Mouse (Mus musculus) midbrain, embryonic 10.5 days (tissue): ENCODE measurements around the gene Arhgap19. TPM values are rescaled to one million over a fixed set of nuclear protein-coding genes. Genes with fewer than 3 reads are reported as not detected.
A peak's percentile ranks its signal among the peaks of the same experiment; 100 is the strongest.
"Not testable (repeated sequence)": the region's sequence is repeated elsewhere in the genome, so short reads cannot be mapped to it uniquely, and the experiment has no call there.

Experiments
- DNase-seq: peaks from one replicate; pipeline ENCODE4 v3.0.0-alpha.2; 2017; ENCODE audit warnings: low spot score
- H3K27ac ChIP-seq: fragments of 300-500 bp; sonication (generic); replicated peaks from 2 replicates; pipeline ENCODE4 v1.5.1; 2016; ENCODE audit warnings: mild to moderate bottlenecking
- H3K27me3 ChIP-seq: fragments of 300-500 bp; sonication (generic); 2 replicates; pipeline ENCODE4 v1.6.1; 2016; ENCODE audit warnings: low read depth, mild to moderate bottlenecking; ENCODE audit not compliant: poor library complexity, severe bottlenecking
- H3K36me3 ChIP-seq: fragments of 300-500 bp; sonication (generic); 2 replicates; pipeline ENCODE4 v1.6.1; 2016; ENCODE audit warnings: mild to moderate bottlenecking, moderate library complexity
- H3K4me1 ChIP-seq: fragments of 300-500 bp; sonication (generic); 2 replicates; pipeline ENCODE4 v1.6.1; 2016
- H3K4me3 ChIP-seq: fragments of 300-500 bp; sonication (generic); 2 replicates; pipeline ENCODE4 v1.5.1; 2016; ENCODE audit warnings: mild to moderate bottlenecking, moderate library complexity
- H3K9me3 ChIP-seq: fragments of 300-500 bp; sonication (generic); replicated peaks from 2 replicates; pipeline ENCODE4 v1.6.1; 2016; ENCODE audit warnings: mild to moderate bottlenecking
- WGBS: fragments of 180-500 bp; shearing (Covaris S2); methylation state at CpG from one replicate; pipeline ENCODE4 v1.1.7; 2016; 5-methylcytosine and 5-hydroxymethylcytosine counted together
- polyA plus RNA-seq: library from polyadenylated mRNA; unstranded; fragments of >200 nt; fragmentation: Nextera tagmentation; extraction: Ambion mirVana; gene quantifications from 2 replicates; pipeline ENCODE4 v1.2.1, GENCODE M21; 2016

The Arhgap19 gene
- polyA plus RNA-seq: 38.1 and 39.5 TPM in 2 replicates

DNA sequence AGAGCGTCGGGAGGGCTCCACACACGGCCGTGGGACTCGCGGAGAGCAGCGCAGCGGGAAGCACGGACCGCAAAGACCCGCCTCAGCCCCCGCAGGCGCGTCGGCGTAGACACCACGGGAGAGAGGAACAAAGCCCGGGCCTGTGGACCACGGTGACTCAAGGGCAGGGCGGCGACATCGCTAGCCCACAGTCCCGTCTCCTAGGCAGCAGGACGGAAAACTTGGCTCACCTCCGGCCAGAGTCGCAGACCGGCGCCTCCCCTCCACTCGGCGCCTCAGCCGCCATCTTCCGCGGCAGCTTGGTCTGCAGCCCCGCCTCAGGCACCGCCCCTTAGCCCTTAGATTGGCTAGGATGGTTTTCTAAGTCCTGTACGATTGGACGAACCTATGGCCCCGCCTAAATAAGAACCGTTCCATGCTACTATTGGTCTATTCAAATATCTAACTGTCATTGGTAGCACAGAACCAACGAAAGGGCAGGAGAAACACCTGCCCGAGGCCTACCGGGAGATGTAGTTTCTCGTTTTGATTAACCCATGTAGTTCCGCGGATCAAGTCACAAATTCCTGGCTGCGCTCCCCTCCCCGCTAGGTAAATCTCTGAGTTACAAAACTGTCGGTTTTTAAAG is at the start of gene Arhgap19:
Gene Arhgap19 (minus strand): TSS at position 306 of the 628 bp plus-strand sequence.
- H3K4me1 ChIP-seq: peaks cover 29% of the 10 kb centered on the region
- peak within 1 kb of the TSS; percentile 95 for H3K27ac ChIP-seq
- no peaks in the 10 kb centered on the region for H3K27me3 ChIP-seq
- WGBS: under 1% methylated on average over 48 of the region's 48 CpGs
- peaks cover 4% of the 10 kb centered on the region; the same call in 1 of the 2 replicates for H3K36me3 ChIP-seq
- peaks cover 10% of the 10 kb centered on the region; the same call in 1 of the 2 replicates for H3K9me3 ChIP-seq
- peak within 1 kb of the TSS; percentile 88 for H3K4me3 ChIP-seq
- peak; percentile 91 for DNase-seq

DNA sequence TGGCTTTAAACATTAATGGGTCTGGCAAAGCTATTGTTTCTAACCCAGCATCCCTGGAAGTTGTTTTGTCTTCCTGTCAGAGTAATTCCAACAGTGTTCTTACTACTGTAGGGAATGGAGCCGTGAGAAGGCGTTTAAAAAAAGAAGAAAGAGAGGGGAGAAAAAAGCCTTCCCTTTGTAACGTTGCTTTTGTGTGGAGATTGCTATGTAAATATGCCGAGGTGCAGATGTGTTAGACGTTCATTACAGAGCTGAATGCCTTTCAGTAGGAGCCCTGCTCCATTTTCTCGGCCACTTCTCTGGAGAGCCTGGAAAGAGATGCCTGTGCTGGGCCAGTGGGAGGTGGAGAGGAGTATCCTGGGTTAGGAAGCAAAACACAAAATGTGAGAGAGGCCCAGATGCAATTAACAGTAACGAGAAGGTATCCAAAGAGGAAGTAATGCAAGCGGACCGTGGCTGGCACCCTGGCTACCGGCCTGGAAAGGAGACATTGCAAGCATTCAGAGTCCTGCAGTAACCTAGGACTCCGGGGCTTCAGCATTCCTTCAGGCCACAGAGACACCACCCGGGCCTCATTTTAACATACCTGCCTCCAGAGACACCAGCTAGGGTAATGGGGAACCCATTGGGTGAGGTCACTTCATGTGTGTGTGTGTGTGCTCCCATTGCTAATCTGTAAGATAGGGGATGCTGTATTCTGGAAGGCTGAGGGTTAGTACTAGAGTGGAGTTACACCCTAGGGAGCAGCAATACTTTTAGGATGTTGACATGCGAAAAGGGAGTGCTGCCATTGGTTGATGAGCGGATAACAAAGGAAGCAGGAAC is 49.1 kb upstream of the Arhgap19 start:
- peak overlapping the region; percentile 25 for H3K4me3 ChIP-seq
- no peaks in the 10 kb centered on the region for H3K27me3 ChIP-seq
- peak overlapping the region; percentile 59 for H3K27ac ChIP-seq
- H3K4me1 ChIP-seq: peaks cover 39% of the 10 kb centered on the region
- no peaks in the 10 kb centered on the region for H3K9me3 ChIP-seq
- 18% methylated on average over 14 of the region's 14 CpGs for WGBS
- DNase-seq: peak; percentile 36
- no peaks in the 10 kb centered on the region for H3K36me3 ChIP-seq

DNA sequence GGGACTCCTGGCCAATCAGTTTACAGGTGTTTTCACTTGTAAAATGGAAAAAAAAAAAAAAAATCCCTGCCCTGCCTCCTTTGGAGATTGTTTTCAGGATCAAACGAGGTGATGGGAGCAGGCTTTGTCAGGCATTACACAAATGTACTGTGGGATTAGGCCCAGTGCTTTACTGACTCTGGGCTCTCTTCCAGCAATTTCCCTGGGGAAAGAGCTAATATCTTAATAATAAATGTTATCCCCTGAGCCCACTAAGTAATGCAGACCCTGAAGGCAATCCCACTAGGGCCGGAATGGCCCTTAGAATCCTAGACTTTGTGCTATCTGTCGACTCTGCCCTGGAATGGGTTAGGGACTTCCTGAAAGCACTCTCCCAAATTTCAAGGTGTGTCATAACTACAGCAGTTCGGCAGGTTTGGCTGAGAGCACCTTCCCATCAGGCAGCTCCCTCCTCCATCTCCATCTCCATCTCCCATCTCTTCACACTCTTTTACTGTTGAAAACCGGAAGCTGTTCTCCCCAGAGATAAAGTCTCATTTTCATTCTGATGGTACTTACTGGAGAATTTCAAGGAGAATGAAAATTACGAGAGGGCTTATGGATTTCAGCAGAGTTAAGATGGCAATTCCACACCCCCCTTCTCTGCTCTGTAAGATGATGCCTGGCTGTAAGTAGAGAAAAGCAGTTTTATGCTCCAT is 48.3 kb upstream of the Arhgap19 start:
- peak overlapping the region; percentile 59 for H3K27ac ChIP-seq
- no peaks in the 10 kb centered on the region for H3K9me3 ChIP-seq
- no peak for DNase-seq
- 16% methylated on average over 6 of the region's 6 CpGs for WGBS
- no peaks in the 10 kb centered on the region for H3K36me3 ChIP-seq
- peak overlapping the region; percentile 25; the same call in 1 of the 2 replicates for H3K4me3 ChIP-seq
- H3K27me3 ChIP-seq: no peaks in the 10 kb centered on the region
- peaks cover 42% of the 10 kb centered on the region for H3K4me1 ChIP-seq

DNA sequence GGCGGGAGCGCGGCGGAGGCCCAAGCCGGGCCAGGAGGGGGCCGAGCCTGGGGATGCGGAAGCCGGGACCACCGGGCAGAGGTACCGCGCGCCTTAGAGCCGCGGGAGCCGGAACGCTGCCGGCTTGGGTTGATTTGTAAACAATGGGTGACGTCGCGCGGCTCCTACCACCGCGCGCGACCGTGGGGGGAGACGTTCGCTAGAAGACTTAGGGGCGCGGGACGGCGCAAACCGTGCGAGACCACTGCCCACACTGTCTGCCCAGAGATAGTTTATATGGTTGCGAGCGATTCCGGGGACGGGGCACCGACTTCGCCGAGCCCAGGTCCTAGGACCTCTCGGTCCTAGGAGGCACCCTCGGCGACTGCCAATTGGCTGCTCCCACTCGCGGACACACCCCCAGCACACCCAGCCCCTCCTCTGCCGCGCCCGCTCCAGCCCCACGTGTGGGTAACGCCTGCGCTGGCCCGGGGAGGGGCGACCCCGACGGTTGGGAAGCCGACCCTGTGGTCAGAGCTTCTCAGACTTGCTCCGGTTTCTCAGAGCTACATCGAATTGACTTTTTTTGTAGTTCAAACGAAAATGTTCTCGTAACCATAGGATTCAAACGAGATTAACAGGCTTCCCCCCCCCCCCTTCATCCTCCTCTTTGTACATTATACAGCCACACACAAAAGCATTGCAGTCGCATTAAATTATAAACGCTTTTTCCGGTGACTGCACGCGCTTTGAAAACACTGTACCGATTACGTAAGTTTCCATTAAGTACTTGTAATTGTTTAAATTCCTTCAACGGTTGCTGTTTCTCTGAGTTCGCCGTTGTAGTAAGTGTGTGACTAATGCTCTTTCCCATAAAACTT is 46.4 kb upstream of the Arhgap19 start, which contains the start of gene Frat2:
Gene Frat2 (minus strand): TSS at position 141 of the 860 bp plus-strand sequence.
- peak within 1 kb of the TSS; percentile 97 for H3K27ac ChIP-seq
- H3K27me3 ChIP-seq: no peaks in the 10 kb centered on the region
- peak within 1 kb of the TSS; percentile 86 for H3K4me3 ChIP-seq
- H3K36me3 ChIP-seq: no peaks in the 10 kb centered on the region
- WGBS: 1% methylated on average over 72 of the region's 72 CpGs
- peaks cover 42% of the 10 kb centered on the region for H3K4me1 ChIP-seq
- H3K9me3 ChIP-seq: no peaks in the 10 kb centered on the region
- peak; percentile 94 for DNase-seq

DNA sequence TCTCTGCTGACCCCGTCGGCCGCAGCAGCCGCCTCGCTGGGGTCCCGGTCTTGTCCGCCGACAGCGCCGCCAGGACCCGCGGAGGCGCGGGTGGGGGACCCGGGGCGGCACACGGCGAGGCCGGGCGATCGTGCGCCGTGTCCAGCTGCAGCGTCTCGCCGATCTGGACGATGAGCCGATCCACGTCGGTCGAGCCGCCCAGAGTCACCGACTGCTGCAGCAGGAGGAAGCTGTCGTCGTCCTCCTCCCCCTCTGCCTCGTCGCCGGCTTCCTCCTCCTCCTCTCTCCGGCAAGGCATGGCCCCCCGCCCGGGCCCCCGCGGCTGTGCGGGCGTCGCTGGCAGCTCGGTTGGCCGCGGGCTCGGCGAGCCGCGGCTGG is 45.8 kb upstream of the Arhgap19 start:
- peak; percentile 82 for DNase-seq
- H3K27me3 ChIP-seq, H3K9me3 ChIP-seq, H3K36me3 ChIP-seq: not testable (repeated sequence)
- peak overlapping the region; percentile 86 for H3K4me3 ChIP-seq
- under 1% methylated on average over 50 of the region's 53 CpGs for WGBS
- peak overlapping the region; percentile 97 for H3K27ac ChIP-seq
- H3K4me1 ChIP-seq: peaks cover 42% of the 10 kb centered on the region

DNA sequence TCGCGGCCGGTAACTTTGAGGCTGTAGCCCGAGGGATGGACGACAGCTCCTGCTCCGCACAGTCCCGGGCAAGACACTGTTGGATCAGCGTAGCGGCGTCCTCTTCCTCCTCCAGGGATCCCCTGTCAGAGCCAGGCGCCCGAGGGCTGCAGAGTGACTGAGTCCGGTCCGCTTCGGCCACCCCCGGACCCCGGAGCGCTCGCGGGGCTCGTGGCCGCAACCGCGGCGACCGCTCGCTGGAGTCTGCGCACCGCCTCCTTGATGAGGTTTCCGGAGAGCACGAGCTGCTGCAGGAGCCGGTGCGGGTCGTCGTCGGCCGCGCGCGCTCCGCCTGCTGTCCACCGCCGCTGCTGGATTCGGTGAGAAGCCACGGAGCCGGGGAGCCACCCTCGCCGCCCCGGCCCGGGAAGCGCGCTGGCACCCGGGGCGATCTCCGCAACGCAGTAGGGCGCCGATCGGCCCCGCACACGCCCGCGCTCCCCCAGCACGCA is 45.3 kb upstream of the Arhgap19 start:
- WGBS: under 1% methylated on average over 63 of the region's 64 CpGs
- H3K27ac ChIP-seq: peak overlapping the region; percentile 97

DNA sequence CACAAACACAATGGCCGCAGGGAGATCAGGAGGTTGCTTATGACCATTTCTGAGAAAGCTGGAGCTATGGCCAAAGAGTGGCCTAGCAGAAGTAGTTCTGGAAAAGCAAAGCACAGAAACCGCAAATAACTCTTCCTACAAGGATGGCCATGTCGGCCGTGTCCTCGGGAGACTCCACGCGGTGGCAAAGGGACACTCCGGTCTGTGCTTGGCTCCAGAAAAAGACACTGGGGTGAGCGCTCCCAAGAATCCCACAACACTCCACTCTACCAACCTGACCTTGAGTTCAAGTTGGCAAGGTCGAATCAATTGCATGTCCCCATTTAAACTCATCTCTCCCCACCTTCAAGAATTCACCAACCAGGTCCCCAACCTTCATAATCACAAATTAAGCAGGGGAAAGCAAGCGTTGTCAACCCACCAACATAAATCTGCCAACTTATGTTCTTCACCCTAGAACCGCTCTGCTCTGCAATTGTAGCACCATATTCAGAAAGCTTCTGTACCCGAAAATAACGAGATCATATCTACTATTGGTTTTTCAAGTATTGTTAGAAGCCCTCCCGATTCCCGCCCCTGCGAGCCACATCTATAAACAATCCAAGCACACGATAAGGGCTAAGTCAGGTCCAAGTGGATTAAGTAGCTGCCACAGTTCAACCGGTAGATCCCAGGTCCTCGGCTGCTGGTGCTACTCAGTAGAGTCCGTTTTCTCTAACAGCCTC is 44.7 kb upstream of the Arhgap19 start:
- peaks cover 40% of the 10 kb centered on the region for H3K4me1 ChIP-seq
- no peaks in the 10 kb centered on the region for H3K9me3 ChIP-seq
- H3K27me3 ChIP-seq: no peaks in the 10 kb centered on the region
- H3K4me3 ChIP-seq: peak overlapping the region; percentile 86
- peak; percentile 34 for DNase-seq
- H3K27ac ChIP-seq: peak overlapping the region; percentile 97
- no peaks in the 10 kb centered on the region for H3K36me3 ChIP-seq
- 12% methylated on average over 21 of the region's 21 CpGs for WGBS

More for the DNA sequence above, 45.3 kb upstream of the Arhgap19 start:
- no peaks in the 10 kb centered on the region for H3K36me3 ChIP-seq
- peaks cover 42% of the 10 kb centered on the region for H3K4me1 ChIP-seq
- peak; percentile 72 for DNase-seq
- no peaks in the 10 kb centered on the region for H3K9me3 ChIP-seq
- peak overlapping the region; percentile 86 for H3K4me3 ChIP-seq
- H3K27me3 ChIP-seq: no peaks in the 10 kb centered on the region

DNA sequence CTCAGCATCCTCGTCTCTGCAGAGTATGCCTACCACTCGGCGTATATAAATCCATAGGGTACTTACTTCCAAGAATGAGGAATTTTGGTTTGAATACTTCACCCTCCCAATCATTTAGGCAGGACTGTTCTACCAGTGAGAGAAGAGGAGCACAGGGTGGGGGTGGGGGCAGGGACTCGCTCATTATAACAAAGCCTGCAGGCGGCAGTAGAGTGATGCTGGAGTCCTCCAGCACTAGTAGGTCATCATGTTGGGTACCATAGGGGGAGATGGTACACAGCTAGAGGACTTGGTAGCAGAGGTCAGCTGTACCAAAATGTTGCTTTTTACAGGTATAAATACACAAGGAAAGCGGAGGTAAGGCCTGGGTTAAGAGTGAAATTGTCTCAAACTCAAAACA is 42.5 kb upstream of the Arhgap19 start:
- H3K4me1 ChIP-seq: peaks cover 20% of the 10 kb centered on the region
- WGBS: 81% methylated on average over 6 of the region's 6 CpGs
- no peaks in the 10 kb centered on the region for H3K36me3 ChIP-seq
- DNase-seq: no peak
- no peak overlapping the region for H3K27ac ChIP-seq
- no peak overlapping the region for H3K4me3 ChIP-seq
- no peaks in the 10 kb centered on the region for H3K9me3 ChIP-seq
- no peaks in the 10 kb centered on the region for H3K27me3 ChIP-seq

DNA sequence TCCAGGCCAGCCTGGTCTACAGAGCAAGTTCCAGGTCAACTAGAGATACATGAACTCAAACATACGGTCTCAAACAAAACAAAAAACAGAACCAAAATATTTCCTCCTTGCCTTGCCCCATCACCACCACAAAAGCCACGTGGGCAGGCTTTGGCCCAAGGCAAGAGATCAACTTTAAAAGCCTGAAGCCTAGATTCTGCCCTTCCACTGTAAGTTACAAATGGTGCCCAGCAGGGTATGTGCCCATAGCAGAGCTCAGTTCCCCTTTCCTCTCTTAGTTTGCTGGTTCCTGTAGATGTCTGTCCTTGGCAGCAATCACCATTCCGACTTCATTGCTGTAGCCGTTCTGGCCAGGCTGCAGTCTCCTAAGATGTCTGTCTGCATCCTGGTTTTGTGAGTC is 40.9 kb upstream of the Arhgap19 start:
- no peaks in the 10 kb centered on the region for H3K9me3 ChIP-seq
- no peak overlapping the region for H3K4me3 ChIP-seq
- H3K27me3 ChIP-seq: no peaks in the 10 kb centered on the region
- WGBS: 80% methylated on average over 4 of the region's 4 CpGs
- DNase-seq: no peak
- peaks cover 22% of the 10 kb centered on the region for H3K4me1 ChIP-seq
- H3K36me3 ChIP-seq: no peaks in the 10 kb centered on the region
- no peak overlapping the region for H3K27ac ChIP-seq

DNA sequence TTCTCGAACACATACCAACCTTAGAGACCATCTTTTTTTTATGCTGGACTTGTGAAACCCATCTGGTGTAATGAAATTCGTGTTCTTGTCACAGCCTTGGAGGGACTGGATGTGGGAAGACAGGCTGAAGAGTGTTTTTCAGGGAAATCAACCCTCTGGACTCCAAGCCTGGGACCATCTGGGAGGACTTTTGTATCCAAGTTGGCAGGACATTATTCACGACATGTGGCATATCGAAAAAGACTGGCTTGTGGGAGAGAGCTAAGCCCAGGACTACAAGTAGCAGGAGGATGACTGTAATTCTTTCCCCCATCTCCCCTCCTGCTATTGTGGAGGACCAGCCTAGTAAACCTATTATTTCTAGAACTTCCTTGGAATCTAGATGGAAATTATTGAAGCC is 40.3 kb upstream of the Arhgap19 start:
- H3K4me3 ChIP-seq: no peak overlapping the region
- no peaks in the 10 kb centered on the region for H3K27me3 ChIP-seq
- no peak for DNase-seq
- no peaks in the 10 kb centered on the region for H3K36me3 ChIP-seq
- H3K4me1 ChIP-seq: peaks cover 20% of the 10 kb centered on the region
- 89% methylated on average over 4 of the region's 4 CpGs for WGBS
- no peaks in the 10 kb centered on the region for H3K9me3 ChIP-seq
- no peak overlapping the region for H3K27ac ChIP-seq

DNA sequence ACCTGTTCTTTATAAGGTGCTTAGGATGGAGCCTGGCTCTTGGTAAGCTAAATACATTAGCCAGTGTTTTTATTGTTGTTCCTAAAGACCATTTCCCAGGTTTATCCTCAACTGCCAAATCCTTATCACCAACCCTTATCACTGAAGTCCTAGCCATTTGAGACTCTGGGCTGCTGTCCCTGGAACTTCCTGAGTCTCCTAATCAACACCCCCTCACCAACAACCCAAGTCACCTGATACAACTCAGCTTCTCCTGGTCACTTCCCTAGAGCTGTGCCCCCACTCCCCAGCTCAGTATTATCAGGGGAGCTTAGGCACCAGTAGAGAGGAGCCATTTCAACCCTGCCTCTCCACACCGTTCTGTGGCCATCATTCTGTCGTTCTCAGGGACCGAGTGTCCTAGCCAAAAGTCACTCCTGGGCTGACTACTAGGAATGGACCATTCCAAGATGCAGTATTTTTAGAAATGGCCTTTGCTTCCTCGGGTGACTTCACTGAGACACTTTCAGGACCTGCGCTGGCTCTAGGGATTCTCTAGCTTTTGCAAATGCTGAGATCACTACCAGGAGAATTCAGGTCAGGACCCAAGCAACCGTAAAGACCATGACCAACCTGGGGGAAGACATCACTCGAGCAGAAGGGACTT is 39.4 kb upstream of the Arhgap19 start:
- 86% methylated on average over 7 of the region's 7 CpGs for WGBS
- Histone ChIP-seq H3K4me1 (peaks cover 19% of the 10 kb centered on the region), H3K36me3 (no peaks in the 10 kb centered on the region), H3K9me3 (no peaks in the 10 kb centered on the region), H3K4me3 (no peak overlapping the region), H3K27ac (no peak overlapping the region), H3K27me3 (peaks cover 6% of the 10 kb centered on the region; the same call in 1 of the 2 replicates)
- DNase-seq: no peak
